Mouse (Mus musculus) thymus, adult 2 months (tissue): ENCODE data around the gene Cd84.

Experiments used
- CTCF ChIP-seq: fragments of 200-500 bp; IDR thresholded peaks from 2 replicates; pipeline ENCODE4 v1.5.1; 2012; ENCODE audit warnings: mild to moderate bottlenecking, control low read depth, low read length, moderate library complexity, borderline replicate concordance; ENCODE audit not compliant: control insufficient read depth, poor library complexity, insufficient read depth; ENCODE audit errors: extremely low read depth
- POLR2A ChIP-seq: fragments of 200-500 bp; IDR thresholded peaks from 2 replicates; pipeline ENCODE4 v1.6.1; 2012; ENCODE audit warnings: mild to moderate bottlenecking, low read length, control low read depth, moderate library complexity; ENCODE audit not compliant: control insufficient read depth, poor library complexity, insufficient read depth; ENCODE audit errors: extremely low read depth

DNA sequence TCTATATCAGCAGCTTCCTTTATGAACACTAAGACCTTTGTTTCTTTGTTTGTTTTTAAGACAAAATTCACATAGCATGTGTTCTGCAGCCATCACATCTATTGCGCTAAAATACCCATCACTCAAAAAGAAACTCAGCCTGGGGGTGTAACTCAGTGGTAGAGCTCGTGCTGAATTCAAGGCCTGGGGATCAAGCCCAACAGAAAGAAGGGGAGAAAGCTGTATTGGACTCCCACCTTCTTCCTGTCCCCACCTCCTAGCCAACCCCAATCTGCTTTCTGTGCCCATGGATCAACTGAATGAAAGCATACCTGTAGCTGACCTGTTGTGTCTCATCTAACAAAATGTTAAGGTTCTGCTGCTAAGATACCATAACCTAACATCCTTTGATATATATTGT is 82.1 kb downstream of the Cd84 start:
- TF ChIP-seq POLR2A (no peak), CTCF (no peak)
